Mouse (Mus musculus): ENCODE results near the gene Kdm4a.
A peak's percentile ranks its signal among the peaks of the same experiment; 100 is the strongest.

Gene Kdm4a

DNA sequence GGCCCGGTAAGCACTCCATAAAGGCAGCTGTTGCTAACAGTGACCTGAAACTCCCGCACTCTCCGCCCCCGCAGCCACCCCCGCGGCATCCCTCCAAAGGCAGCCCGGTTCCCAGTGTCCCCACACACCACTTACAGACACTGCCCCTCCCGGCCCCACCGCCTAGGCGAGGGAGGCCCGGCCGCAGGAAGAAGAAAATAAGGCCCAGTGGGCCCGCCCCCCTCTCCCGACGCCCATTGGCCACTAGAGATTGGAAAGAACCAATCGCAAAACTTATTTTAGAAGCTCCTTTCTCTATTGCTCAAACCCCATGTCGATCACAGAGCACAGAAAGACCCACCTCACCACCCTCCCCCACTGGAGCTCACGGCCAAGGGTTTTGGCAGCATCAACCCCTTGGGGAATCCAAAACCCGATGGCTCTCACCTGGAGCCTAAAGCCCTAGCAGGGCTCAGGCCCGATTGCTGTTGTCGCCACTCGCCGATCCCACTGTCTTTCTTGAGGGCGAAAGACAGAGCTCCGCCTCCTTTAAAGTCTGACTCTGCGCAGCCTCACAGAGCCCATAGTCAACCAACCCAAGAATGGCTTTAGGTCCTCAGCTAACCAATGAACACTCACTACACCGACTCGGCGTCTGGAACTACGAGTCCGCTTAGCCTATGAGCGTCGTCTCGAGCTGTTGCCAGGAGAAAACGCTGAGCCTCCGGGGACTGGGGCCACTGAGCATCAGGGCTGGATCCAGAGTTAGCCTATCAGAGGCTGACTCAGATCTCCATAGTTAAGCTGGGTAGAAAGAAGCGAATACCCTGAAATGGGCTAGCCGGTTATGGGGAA, at the start of gene Kdm4a:
Gene Kdm4a, minus strand, starts transcription at position 577 of the 834 bp plus-strand sequence.
- peak; percentile 99 for DNase-seq (ENCODE audit: low read depth, low spot score)

- no peak for DNase-seq (ENCODE audit: low read depth, low spot score)
These were observed 49.4 kb upstream of the Kdm4a start for GRCm38 (mm10) chr4:118229035-118229770.

- no peak for DNase-seq (ENCODE audit: low read depth, low spot score)
These were observed 47.6 kb upstream of the Kdm4a start for GRCm38 (mm10) chr4:118227398-118227797.

DNA sequence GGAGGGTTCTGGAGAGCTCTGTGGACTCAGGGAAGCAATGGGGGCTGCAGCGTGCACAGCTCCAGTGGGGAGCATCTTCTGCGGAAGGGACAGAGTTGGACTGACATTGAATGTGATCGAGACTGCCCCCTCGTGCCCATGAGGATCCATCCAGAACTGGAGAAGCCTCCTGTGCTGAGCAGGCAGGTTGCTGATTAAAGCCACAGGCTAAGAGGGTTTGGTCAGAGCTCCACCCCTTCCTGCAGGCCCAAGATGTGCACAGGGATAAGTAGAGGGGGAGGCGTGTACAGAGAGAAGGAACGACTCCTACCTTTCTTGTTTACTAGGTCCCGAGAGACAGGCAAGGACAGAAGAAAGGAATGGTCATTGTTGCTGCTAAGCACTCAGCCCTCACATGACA, 41.4 kb upstream of the Kdm4a start:
- DNase-seq (ENCODE audit: low read depth, low spot score): no peak

DNA sequence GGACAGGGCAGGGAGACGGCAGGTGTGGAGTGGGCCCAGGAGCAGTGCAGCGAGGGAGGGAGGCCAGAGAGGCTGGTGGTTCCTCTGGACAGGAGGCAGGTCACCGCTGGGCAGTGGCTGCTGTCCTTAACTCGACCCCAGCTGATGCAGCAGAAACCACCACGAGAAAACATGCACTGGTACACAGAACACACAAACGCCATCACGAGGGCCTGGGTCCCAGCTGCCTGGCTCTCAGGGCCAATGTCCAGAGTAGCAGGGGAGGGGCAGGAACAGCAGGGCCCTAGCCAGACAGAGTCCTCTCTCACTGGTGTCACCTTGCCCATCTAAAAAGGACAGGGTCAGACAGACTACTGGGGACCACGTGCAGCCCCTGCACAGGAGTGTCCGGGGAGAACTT, 40.9 kb upstream of the Kdm4a start:
- DNase-seq (ENCODE audit: low read depth, low spot score): no peak

GRCm38 (mm10) chr4:118219487-118219886, 39.6 kb upstream of the Kdm4a start:
- DNase-seq (ENCODE audit: low read depth, low spot score): no peak

DNA sequence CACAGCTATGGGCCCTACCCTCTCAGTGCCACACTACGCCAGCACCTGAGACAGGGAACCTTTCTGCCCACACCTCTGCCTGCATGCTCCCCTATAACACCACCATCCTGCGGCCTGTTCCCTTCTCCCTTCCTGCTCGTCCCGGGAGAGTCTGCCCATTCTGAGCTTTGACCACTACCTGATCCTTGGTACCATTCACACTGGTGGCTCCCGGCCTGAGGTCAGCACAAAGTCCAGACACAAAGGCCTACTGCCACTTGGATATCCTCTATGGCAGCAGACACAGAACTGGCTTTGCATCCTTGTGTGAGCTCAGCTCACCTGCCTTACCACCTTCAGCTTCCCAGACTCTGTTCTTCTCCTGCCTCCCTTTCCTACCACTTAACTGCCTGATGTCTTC, 38.7 kb upstream of the Kdm4a start:
- no peak for DNase-seq (ENCODE audit: low read depth, low spot score)

DNA sequence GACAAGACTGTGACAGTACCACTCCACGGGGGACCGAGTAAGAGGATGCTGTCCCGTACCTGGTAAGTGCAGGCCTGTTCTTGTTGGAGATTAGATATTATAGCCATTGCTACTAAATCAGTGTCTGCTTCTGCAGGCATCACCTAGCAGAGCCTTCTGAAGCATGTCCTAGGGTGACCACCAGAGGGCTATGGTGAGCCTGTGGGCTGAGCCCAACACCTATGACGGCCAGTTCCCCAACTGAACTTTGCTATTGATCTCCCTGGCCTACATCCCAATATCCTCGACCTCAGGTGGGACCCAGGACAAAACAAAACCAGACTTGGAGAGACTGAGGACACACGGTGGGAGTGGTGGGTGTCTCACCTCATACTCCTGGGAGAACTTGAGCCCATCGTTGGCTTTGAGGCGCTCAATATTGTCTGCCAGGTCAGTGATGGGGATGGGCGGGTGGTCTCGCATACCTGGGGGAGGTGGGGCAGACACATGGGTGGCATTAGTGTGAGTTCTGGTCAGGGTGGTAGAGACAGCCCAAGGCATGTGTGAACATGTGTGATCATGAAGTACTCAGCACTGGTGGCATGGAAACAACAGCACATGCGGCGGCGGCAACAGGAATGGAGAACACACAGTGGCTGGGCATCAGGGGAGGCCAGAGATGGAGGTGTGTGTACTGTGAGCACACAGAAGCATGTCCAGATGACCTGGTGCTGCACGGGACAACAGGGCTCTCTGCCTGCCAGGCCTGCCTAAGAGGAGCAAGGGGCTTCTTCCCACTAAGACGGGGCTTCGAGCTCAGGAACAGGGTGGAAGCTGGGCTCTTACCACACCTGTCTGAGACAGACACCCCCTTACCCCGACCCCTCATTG, 37.1 kb upstream of the Kdm4a start:
- DNase-seq (ENCODE audit: low read depth, low spot score): peak; percentile 46

DNA sequence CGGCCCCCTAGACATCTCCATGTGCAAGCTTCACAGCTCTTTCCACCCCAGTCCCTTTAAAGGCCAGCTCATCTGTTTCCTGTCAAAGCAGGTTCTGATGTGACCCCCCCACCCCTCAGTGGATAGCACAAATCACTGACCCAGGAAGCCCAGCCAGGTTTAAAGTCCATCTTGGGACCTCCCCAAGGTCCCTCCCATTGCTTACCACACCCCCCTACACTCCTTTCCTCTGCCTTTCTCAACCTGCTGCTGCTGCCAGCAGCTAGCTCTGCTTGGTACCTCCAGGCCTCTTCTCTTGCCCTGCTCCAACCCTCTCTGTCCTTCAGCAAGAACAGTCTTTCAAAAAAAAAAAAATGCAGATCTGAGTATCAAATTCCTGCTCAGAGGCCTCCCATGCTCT, 35.0 kb upstream of the Kdm4a start:
- DNase-seq (ENCODE audit: low read depth, low spot score): no peak

GRCm38 (mm10) chr4:118206918-118207640, 27.2 kb upstream of the Kdm4a start:
- no peak for DNase-seq (ENCODE audit: low read depth, low spot score)

DNA sequence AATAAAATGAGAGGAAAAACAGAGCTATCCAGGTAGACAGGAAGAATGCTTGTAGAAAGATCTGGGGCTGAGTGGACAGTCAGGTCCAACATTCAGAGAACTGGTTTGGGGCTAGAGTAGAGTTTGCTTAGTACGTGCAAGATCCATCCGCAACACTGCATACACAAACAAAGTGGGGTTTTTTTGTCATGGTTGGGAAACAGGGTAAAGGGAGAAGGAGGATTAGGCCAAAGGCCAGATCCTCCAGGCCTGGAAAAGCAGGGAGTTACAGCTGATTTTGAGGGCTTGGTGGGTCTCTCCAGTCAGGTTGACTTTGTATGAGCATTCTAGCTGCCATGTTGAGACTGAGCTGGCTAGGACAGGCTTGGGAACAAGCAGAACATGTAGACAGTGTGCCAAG, 26.1 kb upstream of the Kdm4a start:
- DNase-seq (ENCODE audit: low read depth, low spot score): no peak

- DNase-seq (ENCODE audit: low read depth, low spot score): no peak
These were observed 19.2 kb upstream of the Kdm4a start for GRCm38 (mm10) chr4:118199093-118199492.

GRCm38 (mm10) chr4:118198606-118199005, 18.8 kb upstream of the Kdm4a start:
- DNase-seq (ENCODE audit: low read depth, low spot score): no peak

DNA sequence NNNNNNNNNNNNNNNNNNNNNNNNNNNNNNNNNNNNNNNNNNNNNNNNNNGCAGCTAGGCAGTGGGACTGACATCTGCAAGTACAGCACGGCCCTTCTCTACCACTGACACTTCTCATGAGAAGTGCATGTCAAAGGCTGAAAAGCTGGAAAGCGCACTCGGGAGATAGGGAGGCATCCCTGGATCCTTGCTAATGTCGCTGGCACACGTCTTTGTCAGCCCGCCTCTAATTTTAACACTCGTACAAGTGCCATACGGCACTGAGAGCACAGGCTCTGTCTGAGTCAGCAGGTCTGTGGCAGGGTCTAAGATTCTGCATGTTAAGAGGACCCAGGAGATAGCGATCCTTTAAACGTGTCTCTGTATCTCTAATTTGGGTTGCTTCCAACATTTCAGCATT, 16.3 kb upstream of the Kdm4a start:
- DNase-seq (ENCODE audit: low read depth, low spot score): no peak

GRCm38 (mm10) chr4:118180301-118181080, 648 bp upstream of the Kdm4a start:
- DNase-seq (ENCODE audit: low read depth, low spot score): no peak

GRCm38 (mm10) chr4:118178952-118179466, 834 bp downstream of the Kdm4a start:
- DNase-seq (ENCODE audit: low read depth, low spot score): no peak

- DNase-seq (ENCODE audit: low read depth, low spot score): no peak
These were observed 7.4 kb downstream of the Kdm4a start for GRCm38 (mm10) chr4:118172461-118172860.

DNA sequence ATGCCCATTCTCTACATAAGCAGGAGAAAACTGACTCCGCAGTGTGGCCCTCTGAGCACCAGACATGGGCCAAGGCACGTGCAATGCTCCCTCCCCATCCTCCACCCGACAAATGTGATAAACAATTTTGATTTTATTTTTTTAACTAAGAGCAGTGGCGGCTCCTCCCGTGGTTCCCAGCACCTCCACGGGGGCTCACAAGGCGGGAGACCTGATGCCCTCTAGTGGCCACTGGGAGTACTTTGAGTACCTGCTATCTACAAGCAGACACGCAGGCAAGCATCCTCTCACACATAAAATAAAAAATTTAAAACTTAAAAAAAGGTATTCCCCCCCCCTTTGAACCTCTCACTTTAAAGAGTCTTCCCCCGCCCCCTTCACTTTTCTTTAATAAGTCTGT, 8.8 kb downstream of the Kdm4a start:
- peak; percentile 16 for DNase-seq (ENCODE audit: low read depth, low spot score)

DNA sequence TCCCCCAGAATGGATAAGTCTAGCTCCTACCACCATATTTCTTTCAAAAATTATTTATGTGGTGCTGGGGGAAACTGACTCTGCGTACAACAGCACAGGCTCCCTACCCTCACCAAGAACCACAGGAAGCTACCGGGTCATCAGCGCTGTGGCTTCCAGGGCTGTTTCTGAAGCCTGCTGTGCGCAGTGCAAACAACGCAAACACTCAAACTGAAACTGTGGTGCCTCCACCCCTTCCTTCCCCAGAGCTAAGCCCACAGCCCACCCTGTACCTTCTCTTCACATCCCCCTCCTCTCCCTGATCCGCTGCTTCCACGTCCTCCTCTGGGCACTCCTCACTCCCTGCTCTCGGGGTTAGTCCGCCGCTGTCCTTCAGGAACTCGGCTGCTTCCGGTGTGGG, 17.7 kb downstream of the Kdm4a start:
- no peak for DNase-seq (ENCODE audit: low read depth, low spot score)

DNA sequence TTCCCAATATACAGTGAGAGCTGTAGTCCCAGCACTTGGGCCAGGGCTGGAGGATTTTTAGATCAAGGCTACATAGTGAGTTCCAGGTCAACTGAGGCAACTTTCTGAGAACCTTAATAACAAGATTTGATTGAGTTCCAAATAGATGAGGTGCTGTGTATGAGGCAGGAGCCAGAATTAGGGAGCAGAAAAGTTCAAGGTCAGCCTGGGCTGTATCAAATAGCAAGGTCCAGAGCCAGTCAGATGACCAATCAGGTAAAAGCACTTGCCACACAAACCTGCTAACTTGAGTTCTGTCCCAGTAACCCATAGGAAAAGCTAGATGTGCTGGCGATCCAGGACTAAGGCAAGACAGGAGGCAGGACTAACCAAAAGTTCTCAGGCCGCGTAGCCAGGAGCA, 22.2 kb downstream of the Kdm4a start:
- no peak for DNase-seq (ENCODE audit: low read depth, low spot score)

Data from forelimb bud, embryonic 11.5 days (tissue).